Mouse (Mus musculus) limb, embryonic 12.5 days (tissue): ENCODE measurements around the gene Fubp3. TPM values are rescaled to one million over a fixed set of nuclear protein-coding genes. Genes with fewer than 3 reads are reported as not detected.

ENCODE experiments used
- ATAC-seq: fragments of 200-750 bp; cut with Nextera tagmentation; 2 replicates; pipeline ENCODE4 v1.8.0; 2017; ENCODE audit warnings: low read depth, moderate TSS enrichment; ENCODE audit not compliant: insufficient number of reproducible peaks, insufficient read depth, low FRiP score, low TSS enrichment
- H3K27ac ChIP-seq: fragments of 300-500 bp; sonication (generic); 2 replicates; pipeline ENCODE4 v1.5.1; 2016; ENCODE audit warnings: mild to moderate bottlenecking, moderate library complexity
- H3K27me3 ChIP-seq: fragments of 300-500 bp; sonication (generic); 2 replicates; pipeline ENCODE4 v1.6.1; 2016; ENCODE audit warnings: mild to moderate bottlenecking, moderate library complexity
- H3K36me3 ChIP-seq: fragments of 300-500 bp; sonication (generic); 2 replicates; pipeline ENCODE4 v1.6.1; 2016; ENCODE audit warnings: mild to moderate bottlenecking, moderate library complexity
- H3K4me1 ChIP-seq: fragments of 300-500 bp; sonication (generic); replicated peaks from 2 replicates; pipeline ENCODE4 v1.6.1; 2016
- H3K4me2 ChIP-seq: fragments of 300-500 bp; sonication (generic); 2 replicates; pipeline ENCODE4 v1.6.1; 2016; ENCODE audit warnings: mild to moderate bottlenecking, moderate library complexity
- H3K4me3 ChIP-seq: fragments of 300-500 bp; sonication (generic); replicated peaks from 2 replicates; pipeline ENCODE4 v1.5.1; 2016; ENCODE audit warnings: mild to moderate bottlenecking
- H3K9ac ChIP-seq: fragments of 300-500 bp; sonication (generic); replicated peaks from 2 replicates; pipeline ENCODE4 v1.6.1; 2016; ENCODE audit warnings: mild to moderate bottlenecking, moderate library complexity
- H3K9me3 ChIP-seq: fragments of 300-500 bp; sonication (generic); 2 replicates; pipeline ENCODE4 v1.6.1; 2016; ENCODE audit warnings: mild to moderate bottlenecking, moderate library complexity
- WGBS: fragments of 180-500 bp; shearing (Covaris S2); methylation state at CpG from one replicate; pipeline ENCODE4 v1.1.7; 2016; 5-methylcytosine and 5-hydroxymethylcytosine counted together
- polyA plus RNA-seq: library from polyadenylated mRNA; unstranded; fragments of >200 nt; fragmentation: Nextera tagmentation; extraction: Ambion mirVana; gene quantifications from 2 replicates; pipeline ENCODE4 v1.2.1, GENCODE M21; 2016

Fubp3 gene
- polyA plus RNA-seq, 1 experiment from 2014 or later = 102 TPM

DNA sequence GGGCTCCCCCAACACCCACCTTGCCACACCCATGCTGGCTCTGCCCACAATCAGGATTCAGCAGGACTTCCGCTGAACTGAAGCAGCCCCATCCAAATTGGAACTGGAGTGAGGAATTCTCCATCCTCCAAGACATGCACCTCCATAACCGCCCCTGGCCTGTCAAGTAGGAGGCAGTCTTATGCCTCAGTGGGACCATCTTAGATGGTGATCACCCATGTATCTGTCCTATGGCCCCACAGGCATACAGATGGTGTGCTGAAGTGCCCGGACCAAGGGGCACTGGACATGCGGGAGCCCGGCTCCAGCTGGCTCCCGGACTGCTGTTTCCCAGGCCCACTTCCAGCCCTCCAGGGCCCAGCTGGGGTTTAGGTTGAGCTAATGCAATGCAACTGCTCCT lies 46.8 kb downstream of the Fubp3 start:
- Histone ChIP-seq H3K36me3 (peaks cover 36% of the 10 kb centered on the region), H3K27me3 (no peaks in the 10 kb centered on the region), H3K4me1 (no peaks in the 10 kb centered on the region), H3K27ac (no peak overlapping the region), H3K9me3 (peaks cover 8% of the 10 kb centered on the region; the same call in 1 of the 2 replicates), H3K4me2 (no peak overlapping the region), H3K4me3 (no peak overlapping the region), H3K9ac (no peak overlapping the region)
- ATAC-seq = no peak
- 92% methylated on average over 6 of the region's 6 CpGs for WGBS

GRCm38 (mm10) chr2:31633531-31633930 lies 61.1 kb downstream of the Fubp3 start:
- Histone ChIP-seq H3K4me2 (no peak overlapping the region), H3K4me1 (peaks cover 30% of the 10 kb centered on the region), H3K9me3 (no peaks in the 10 kb centered on the region), H3K36me3 (no peaks in the 10 kb centered on the region), H3K27ac (no peak overlapping the region), H3K27me3 (peaks cover 80% of the 10 kb centered on the region), H3K9ac (no peak overlapping the region), H3K4me3 (no peak overlapping the region)
- 78% methylated on average over 3 of the region's 3 CpGs for WGBS
- no peak for ATAC-seq

DNA sequence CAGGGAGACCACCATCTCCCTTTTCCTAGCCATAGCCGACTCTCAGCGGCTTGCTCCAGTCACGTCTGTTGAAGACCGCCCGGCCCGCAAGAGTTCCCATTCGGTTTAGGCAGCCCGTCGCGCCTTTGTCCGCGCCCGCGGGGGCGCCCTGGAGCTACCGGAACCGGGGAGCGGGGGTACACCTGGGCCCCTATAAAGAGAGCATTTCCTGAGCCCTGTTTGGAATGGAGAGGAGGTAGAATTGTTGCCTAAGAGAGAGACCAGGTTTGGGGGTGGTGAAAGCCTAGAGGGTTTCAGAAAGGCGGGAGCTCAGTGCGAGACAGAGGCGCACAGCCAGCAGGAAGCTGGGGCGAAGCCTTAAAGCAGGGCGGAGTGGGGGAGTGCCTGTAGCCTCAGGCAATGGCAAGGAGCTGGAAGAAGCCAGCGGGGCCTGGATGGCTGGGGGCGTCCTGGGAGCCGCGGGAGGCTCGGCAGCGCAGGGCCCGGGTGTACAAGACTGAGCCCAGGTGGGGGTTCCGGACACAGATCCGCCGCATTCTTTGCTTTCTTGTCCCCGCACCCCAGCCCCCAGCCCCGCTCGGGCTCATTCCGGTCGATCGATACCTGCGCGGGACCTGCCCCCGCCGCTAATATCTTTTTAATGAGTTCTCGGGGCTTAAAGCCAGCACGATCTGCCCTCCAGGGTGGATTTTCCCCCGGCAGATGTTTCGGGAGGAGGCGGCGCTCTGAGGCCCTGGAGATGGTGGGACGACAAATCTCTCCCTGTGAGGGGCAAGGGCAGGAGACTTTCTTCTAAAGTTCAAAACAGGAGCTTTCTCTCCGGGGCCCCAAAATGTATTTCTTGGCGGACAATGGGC lies 63.1 kb downstream of the Fubp3 start:
- Histone ChIP-seq H3K9ac (no peak overlapping the region), H3K9me3 (no peaks in the 10 kb centered on the region), H3K4me1 (peaks cover 34% of the 10 kb centered on the region), H3K27ac (no peak overlapping the region), H3K36me3 (no peaks in the 10 kb centered on the region), H3K27me3 (peaks cover 100% of the 10 kb centered on the region), H3K4me2 (peak overlapping the region; percentile 49), H3K4me3 (peak overlapping the region; percentile 28)
- no peak for ATAC-seq
- WGBS = 1% methylated on average over 52 of the region's 52 CpGs

DNA sequence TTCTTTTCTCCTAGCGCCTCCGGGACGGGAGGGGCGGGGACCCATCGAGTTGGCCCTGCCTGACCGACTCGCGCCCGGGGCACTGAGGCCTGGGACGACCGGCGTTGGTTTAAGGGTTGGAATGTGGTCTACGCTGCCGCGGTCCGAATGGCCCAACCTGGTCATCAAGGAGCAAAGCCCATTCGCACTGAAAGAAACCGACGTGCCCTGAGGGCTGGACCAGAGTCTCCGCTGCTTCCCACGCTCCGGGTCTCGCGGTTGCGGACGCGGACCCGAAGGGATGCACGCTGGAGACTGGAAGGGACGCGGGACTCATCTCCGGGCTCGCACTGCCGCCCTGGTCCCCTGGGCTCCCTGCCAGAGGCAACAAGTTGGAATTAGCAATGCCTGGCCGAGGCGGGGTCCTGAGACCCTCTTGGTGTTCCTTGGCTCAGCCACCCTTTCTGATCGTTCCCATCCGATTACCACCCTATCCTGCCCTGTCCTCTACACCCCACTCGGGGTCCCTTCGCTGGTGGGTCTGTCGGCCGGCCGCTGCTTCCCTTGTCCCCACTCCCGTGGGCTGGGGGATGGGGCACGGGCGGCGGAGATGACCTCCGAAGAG lies 63.8 kb downstream of the Fubp3 start:
- peaks cover 100% of the 10 kb centered on the region for H3K27me3 ChIP-seq
- peak overlapping the region; percentile 28 for H3K4me3 ChIP-seq
- peaks cover 37% of the 10 kb centered on the region for H3K4me1 ChIP-seq
- no peak overlapping the region for H3K9ac ChIP-seq
- ATAC-seq = no peak
- no peaks in the 10 kb centered on the region for H3K9me3 ChIP-seq
- peak overlapping the region; percentile 49 for H3K4me2 ChIP-seq
- H3K36me3 ChIP-seq = no peaks in the 10 kb centered on the region
- under 1% methylated on average over 48 of the region's 48 CpGs for WGBS
- H3K27ac ChIP-seq = no peak overlapping the region

- ATAC-seq = no peak
- Histone ChIP-seq H3K9me3 (no peaks in the 10 kb centered on the region), H3K9ac (no peak overlapping the region), H3K4me3 (peak overlapping the region; percentile 28), H3K27me3 (peaks cover 100% of the 10 kb centered on the region), H3K27ac (no peak overlapping the region), H3K36me3 (no peaks in the 10 kb centered on the region), H3K4me2 (peak overlapping the region; percentile 49), H3K4me1 (peaks cover 38% of the 10 kb centered on the region)
- WGBS = under 1% methylated on average over 35 of the region's 35 CpGs
These were observed 64.3 kb downstream of the Fubp3 start for GRCm38 (mm10) chr2:31636742-31637141.

- Histone ChIP-seq H3K36me3 (no peaks in the 10 kb centered on the region), H3K27ac (no peak overlapping the region), H3K4me1 (peaks cover 38% of the 10 kb centered on the region), H3K4me2 (peak overlapping the region; percentile 49; the same call in 1 of the 2 replicates), H3K9ac (no peak overlapping the region), H3K9me3 (no peaks in the 10 kb centered on the region), H3K4me3 (peak overlapping the region; percentile 28; the same call in 1 of the 2 replicates), H3K27me3 (peaks cover 100% of the 10 kb centered on the region)
- no peak for ATAC-seq
- 1% methylated on average over 12 of the region's 12 CpGs for WGBS
These were observed 64.9 kb downstream of the Fubp3 start for GRCm38 (mm10) chr2:31637311-31637710.

GRCm38 (mm10) chr2:31637807-31638206 lies 65.4 kb downstream of the Fubp3 start:
- Histone ChIP-seq H3K27me3 (peaks cover 100% of the 10 kb centered on the region), H3K9me3 (no peaks in the 10 kb centered on the region), H3K36me3 (no peaks in the 10 kb centered on the region), H3K27ac (no peak overlapping the region), H3K4me2 (peak overlapping the region; percentile 17; the same call in 1 of the 2 replicates), H3K4me3 (peak overlapping the region; percentile 11; the same call in 1 of the 2 replicates), H3K9ac (no peak overlapping the region), H3K4me1 (peaks cover 38% of the 10 kb centered on the region)
- ATAC-seq = no peak
- WGBS = under 1% methylated on average over 22 of the region's 22 CpGs

GRCm38 (mm10) chr2:31638581-31639465 lies 66.4 kb downstream of the Fubp3 start:
- H3K9ac ChIP-seq = no peak overlapping the region
- no peak for ATAC-seq
- no peak overlapping the region for H3K27ac ChIP-seq
- peaks cover 38% of the 10 kb centered on the region for H3K4me1 ChIP-seq
- H3K36me3 ChIP-seq = no peaks in the 10 kb centered on the region
- no peaks in the 10 kb centered on the region for H3K9me3 ChIP-seq
- WGBS = under 1% methylated on average over 32 of the region's 34 CpGs
- H3K27me3 ChIP-seq = peaks cover 100% of the 10 kb centered on the region
- peak overlapping the region; percentile 6; the same call in 1 of the 2 replicates for H3K4me3 ChIP-seq
- H3K4me2 ChIP-seq = no peak overlapping the region

DNA sequence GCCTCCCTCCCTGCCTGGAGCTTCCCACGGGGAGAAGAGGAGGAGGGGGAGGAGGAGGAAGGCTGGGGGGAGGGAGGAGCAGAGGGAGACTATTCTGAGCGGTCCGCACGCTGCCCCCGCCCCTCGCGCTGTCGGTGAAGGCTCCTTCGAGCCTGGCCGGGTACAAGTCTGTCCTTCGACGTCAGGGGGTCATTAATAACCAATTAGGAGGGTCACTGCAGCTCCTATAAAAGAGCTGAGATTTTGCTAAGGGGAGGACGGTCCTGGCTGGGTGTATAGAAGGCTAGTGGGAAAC lies 67.0 kb downstream of the Fubp3 start:
- WGBS = under 1% methylated on average over 13 of the region's 13 CpGs
- Histone ChIP-seq H3K4me2 (no peak overlapping the region), H3K27ac (no peak overlapping the region), H3K9ac (no peak overlapping the region), H3K27me3 (peaks cover 100% of the 10 kb centered on the region), H3K4me1 (peaks cover 38% of the 10 kb centered on the region), H3K4me3 (peak overlapping the region; percentile 6; the same call in 1 of the 2 replicates), H3K36me3 (no peaks in the 10 kb centered on the region), H3K9me3 (no peaks in the 10 kb centered on the region)
- no peak for ATAC-seq

- 1% methylated on average over 41 of the region's 41 CpGs for WGBS
- ATAC-seq = no peak
- no peak within 1 kb of the TSS for H3K27ac ChIP-seq
- no peaks in the 10 kb centered on the region for H3K36me3 ChIP-seq
- no peaks in the 10 kb centered on the region for H3K9me3 ChIP-seq
- peaks cover 38% of the 10 kb centered on the region for H3K4me1 ChIP-seq
- no peak within 1 kb of the TSS for H3K4me2 ChIP-seq
- H3K4me3 ChIP-seq = peak within 1 kb of the TSS; percentile 6
- peaks cover 100% of the 10 kb centered on the region for H3K27me3 ChIP-seq
- 0 out of 2 replicates have a peak within 1 kb of the TSS, but pooled peaks have one; percentile 8 for H3K9ac ChIP-seq
These were observed 67.6 kb downstream of the Fubp3 start, which contains the start of gene Prdm12 for GRCm38 (mm10) chr2:31639901-31640608. Gene Prdm12 (plus strand): TSS chr2:31640037.
